Mouse (Mus musculus) bone marrow macrophage, adult 2 months (primary cell): ENCODE data around the gene Lingo4.

Experiments
- CTCF ChIP-seq: IDR thresholded peaks from 2 replicates; pipeline ENCODE4 v1.5.1; 2012; ENCODE audit warnings: low read depth, mild to moderate bottlenecking, low read length, moderate library complexity
- POLR2A ChIP-seq: IDR thresholded peaks from 2 replicates; pipeline ENCODE4 v1.6.1; 2012; ENCODE audit warnings: mild to moderate bottlenecking, low read depth, low read length, borderline replicate concordance

- TF ChIP-seq CTCF (no peak), POLR2A (no peak)
Observed at GRCm38 (mm10) chr3:94368631-94369030, 29.7 kb upstream of the Lingo4 start.
